Mouse (Mus musculus): Measurements from ENCODE around the gene Cbx6. TPM values are rescaled to one million over a fixed set of nuclear protein-coding genes. Genes with fewer than 3 reads are reported as not detected.

The Cbx6 gene
- polyA plus RNA-seq, 1 experiment from 2014 or later = 39.7 TPM

GRCm38 (mm10) chr15:79810997-79811396, 23.5 kb downstream of the Cbx6 start:
- peaks cover 20% of the 10 kb centered on the region for H3K27me3 ChIP-seq (replicated peaks)
- no peak for ATAC-seq
- H3K9ac ChIP-seq = no peak overlapping the region
- H3K27ac ChIP-seq = no peak overlapping the region
- WGBS = 65% methylated on average over 4 of the region's 4 CpGs
- H3K4me3 ChIP-seq (replicated peaks) = no peak overlapping the region
- no peaks in the 10 kb centered on the region for H3K36me3 ChIP-seq
- no peaks in the 10 kb centered on the region for H3K9me3 ChIP-seq
- no peak overlapping the region for H3K4me2 ChIP-seq (replicated peaks)
- H3K4me1 ChIP-seq (replicated peaks) = no peaks in the 10 kb centered on the region

GRCm38 (mm10) chr15:79810061-79810460, 24.4 kb downstream of the Cbx6 start:
- Histone ChIP-seq H3K4me3 (replicated peaks) (no peak overlapping the region), H3K36me3 (no peaks in the 10 kb centered on the region), H3K27ac (no peak overlapping the region), H3K4me1 (replicated peaks) (no peaks in the 10 kb centered on the region), H3K9me3 (no peaks in the 10 kb centered on the region; the same call in 1 of the 2 replicates), H3K9ac (no peak overlapping the region), H3K4me2 (replicated peaks) (no peak overlapping the region), H3K27me3 (replicated peaks) (peaks cover 29% of the 10 kb centered on the region)
- 71% methylated on average over 3 of the region's 3 CpGs for WGBS
- no peak for ATAC-seq

- Histone ChIP-seq H3K27ac (no peak overlapping the region), H3K9ac (no peak overlapping the region), H3K4me1 (replicated peaks) (peaks cover 12% of the 10 kb centered on the region), H3K4me3 (replicated peaks) (no peak overlapping the region), H3K27me3 (replicated peaks) (peaks cover 43% of the 10 kb centered on the region), H3K9me3 (no peaks in the 10 kb centered on the region; the same call in 1 of the 2 replicates), H3K36me3 (no peaks in the 10 kb centered on the region), H3K4me2 (replicated peaks) (no peak overlapping the region)
- no peak for ATAC-seq
- WGBS = 56% methylated on average over 5 of the region's 5 CpGs
Measured at GRCm38 (mm10) chr15:79808658-79809057, 25.8 kb downstream of the Cbx6 start.

- peak; percentile 25; the same call in 1 of the 2 replicates for ATAC-seq
- 35% methylated on average over 5 of the region's 5 CpGs for WGBS
- no peak overlapping the region for H3K4me3 ChIP-seq (replicated peaks)
Measured at GRCm38 (mm10) chr15:79808114-79808513, 26.4 kb downstream of the Cbx6 start.

GRCm38 (mm10) chr15:79807050-79807449, 27.4 kb downstream of the Cbx6 start:
- Histone ChIP-seq H3K4me1 (replicated peaks) (peaks cover 15% of the 10 kb centered on the region), H3K4me3 (replicated peaks) (no peak overlapping the region), H3K4me2 (replicated peaks) (no peak overlapping the region), H3K9me3 (no peaks in the 10 kb centered on the region; the same call in 1 of the 2 replicates), H3K9ac (no peak overlapping the region), H3K27ac (no peak overlapping the region), H3K36me3 (no peaks in the 10 kb centered on the region), H3K27me3 (replicated peaks) (peaks cover 57% of the 10 kb centered on the region)
- 42% methylated on average over 1 of the region's 1 CpGs for WGBS
- no peak for ATAC-seq

More at GRCm38 (mm10) chr15:79808114-79808513, 26.4 kb downstream of the Cbx6 start:
- no peak overlapping the region for H3K9ac ChIP-seq
- H3K36me3 ChIP-seq = no peaks in the 10 kb centered on the region
- H3K27me3 ChIP-seq (replicated peaks) = peaks cover 48% of the 10 kb centered on the region
- peaks cover 15% of the 10 kb centered on the region for H3K4me1 ChIP-seq (replicated peaks)
- H3K9me3 ChIP-seq = no peaks in the 10 kb centered on the region; the same call in 1 of the 2 replicates
- no peak overlapping the region for H3K4me2 ChIP-seq (replicated peaks)
- no peak overlapping the region for H3K27ac ChIP-seq

- Histone ChIP-seq H3K4me1 (replicated peaks) (peaks cover 15% of the 10 kb centered on the region), H3K9me3 (no peaks in the 10 kb centered on the region; the same call in 1 of the 2 replicates), H3K4me3 (replicated peaks) (peak overlapping the region; percentile 61; the same call in 1 of the 2 replicates), H3K27ac (no peak overlapping the region), H3K4me2 (replicated peaks) (peak overlapping the region; percentile 98; the same call in 1 of the 2 replicates), H3K36me3 (no peaks in the 10 kb centered on the region), H3K27me3 (replicated peaks) (peaks cover 70% of the 10 kb centered on the region), H3K9ac (no peak overlapping the region)
- WGBS = 23% methylated on average over 8 of the region's 8 CpGs
- no peak for ATAC-seq
Measured at GRCm38 (mm10) chr15:79805246-79805645, 29.2 kb downstream of the Cbx6 start.

- 0 out of 2 replicates have a peak within 1 kb of the TSS, but pooled peaks have one; percentile 9 for H3K27ac ChIP-seq
- peak within 1 kb of the TSS; percentile 51 for H3K9ac ChIP-seq
- under 1% methylated on average over 80 of the region's 91 CpGs for WGBS
- H3K9me3 ChIP-seq = no peaks in the 10 kb centered on the region; the same call in 1 of the 2 replicates
- no peaks in the 10 kb centered on the region for H3K36me3 ChIP-seq
- peaks cover 15% of the 10 kb centered on the region for H3K4me1 ChIP-seq (replicated peaks)
- ATAC-seq = peak; percentile 89
- peak within 1 kb of the TSS; percentile 98 for H3K4me2 ChIP-seq (replicated peaks)
- H3K4me3 ChIP-seq (replicated peaks) = peak within 1 kb of the TSS; percentile 61
- H3K27me3 ChIP-seq (replicated peaks) = peaks cover 71% of the 10 kb centered on the region
Measured at GRCm38 (mm10) chr15:79804352-79805071, 30.0 kb downstream of the Cbx6 start, which contains the start of gene Nptxr. Gene Nptxr, minus strand, starts transcription at chr15:79804766.

DNA sequence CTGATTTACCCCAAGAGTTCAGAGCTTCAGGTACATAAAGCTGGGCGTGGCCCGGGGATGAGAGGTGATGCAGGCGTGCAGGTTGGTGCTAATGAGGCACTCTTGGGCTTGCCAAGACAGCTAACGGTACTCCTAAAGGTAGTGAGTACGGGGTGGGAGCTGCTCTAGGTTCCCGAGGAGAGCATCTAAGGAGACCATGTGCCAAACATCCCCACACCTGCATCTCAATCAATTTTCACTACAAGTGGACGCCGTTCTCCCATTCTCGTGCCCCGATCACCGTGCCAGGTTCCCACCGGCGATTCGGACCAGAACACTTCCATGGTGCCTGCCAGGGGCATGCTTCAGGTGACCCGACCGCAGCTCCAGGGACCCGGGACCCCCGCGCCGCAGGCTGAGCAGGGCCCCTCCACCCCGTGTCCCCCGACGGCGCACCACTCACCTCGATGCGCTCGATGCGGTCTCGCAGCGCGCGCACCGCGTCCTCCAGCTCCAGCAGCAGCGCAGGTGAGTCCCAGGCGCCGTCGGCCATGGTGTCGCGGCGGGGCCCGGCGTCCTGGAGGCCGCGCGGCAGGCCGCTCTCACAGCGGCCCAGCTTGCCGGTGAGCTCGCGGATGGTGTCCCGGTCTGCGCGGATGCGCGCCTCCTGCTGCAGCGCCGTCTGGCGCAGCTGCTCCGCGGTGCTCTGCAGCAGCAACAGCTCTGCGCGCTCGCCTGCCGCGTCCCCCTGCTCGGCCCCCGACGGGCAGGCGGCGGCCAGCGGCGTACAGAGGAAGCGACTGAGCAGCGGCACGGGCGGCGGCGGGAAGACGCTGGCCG, 30.7 kb downstream of the Cbx6 start:
- 4% methylated on average over 81 of the region's 81 CpGs for WGBS
- peak overlapping the region; percentile 61 for H3K4me3 ChIP-seq (replicated peaks)
- no peak overlapping the region for H3K27ac ChIP-seq
- no peak; the same call in 1 of the 2 replicates for ATAC-seq
- H3K4me2 ChIP-seq (replicated peaks) = peak overlapping the region; percentile 98
- no peaks in the 10 kb centered on the region for H3K36me3 ChIP-seq
- H3K9ac ChIP-seq = peak overlapping the region; percentile 51
- H3K27me3 ChIP-seq (replicated peaks) = peaks cover 69% of the 10 kb centered on the region
- peaks cover 15% of the 10 kb centered on the region for H3K4me1 ChIP-seq (replicated peaks)
- H3K9me3 ChIP-seq = no peaks in the 10 kb centered on the region; the same call in 1 of the 2 replicates

DNA sequence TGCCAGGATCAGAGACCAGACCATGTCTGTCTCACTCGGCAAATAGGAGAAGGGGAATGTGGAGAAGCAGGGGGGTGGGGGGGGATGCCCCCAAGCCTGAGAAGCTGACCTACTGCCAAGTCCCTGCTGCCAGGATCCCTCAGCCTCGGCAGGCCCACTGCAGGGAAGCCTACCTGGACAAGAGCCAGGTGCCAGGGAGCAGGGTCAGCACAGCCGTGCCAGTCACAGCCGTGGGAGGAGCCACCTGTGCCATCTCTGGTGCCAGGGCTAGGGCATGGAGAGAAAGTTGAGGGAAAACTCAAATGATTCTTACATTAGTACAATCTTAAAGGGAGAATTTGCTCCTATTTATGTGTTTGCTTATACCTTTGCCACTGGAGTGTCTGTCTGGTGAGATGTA, 32.2 kb downstream of the Cbx6 start:
- Histone ChIP-seq H3K9ac (no peak overlapping the region), H3K27ac (no peak overlapping the region), H3K36me3 (no peaks in the 10 kb centered on the region), H3K4me2 (replicated peaks) (no peak overlapping the region), H3K27me3 (replicated peaks) (peaks cover 62% of the 10 kb centered on the region), H3K4me1 (replicated peaks) (peaks cover 15% of the 10 kb centered on the region), H3K4me3 (replicated peaks) (no peak overlapping the region), H3K9me3 (no peaks in the 10 kb centered on the region; the same call in 1 of the 2 replicates)
- WGBS = 64% methylated on average over 4 of the region's 4 CpGs
- ATAC-seq = no peak

DNA sequence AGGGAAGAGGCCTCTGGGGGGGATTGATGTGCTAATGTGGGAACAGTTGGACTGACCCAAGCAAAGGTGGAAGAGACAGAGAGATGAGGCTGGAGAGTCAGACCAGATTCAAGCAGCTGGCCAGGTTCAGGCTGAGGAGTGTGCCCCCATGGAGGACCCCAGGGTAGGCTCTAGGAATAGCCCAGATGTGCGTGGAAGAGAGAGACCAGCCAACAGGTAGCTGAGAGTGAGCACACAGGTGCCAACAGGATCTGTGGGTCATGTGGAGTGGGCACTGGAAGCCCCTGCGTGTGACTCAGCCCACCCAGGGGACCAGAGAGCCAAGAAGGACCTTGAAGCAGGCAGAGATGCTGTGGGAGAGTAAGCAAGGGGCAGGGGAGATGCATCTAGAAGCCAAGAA, 32.8 kb downstream of the Cbx6 start:
- no peak overlapping the region for H3K4me3 ChIP-seq (replicated peaks)
- peaks cover 57% of the 10 kb centered on the region for H3K27me3 ChIP-seq (replicated peaks)
- no peak overlapping the region for H3K9ac ChIP-seq
- H3K9me3 ChIP-seq = no peaks in the 10 kb centered on the region; the same call in 1 of the 2 replicates
- H3K27ac ChIP-seq = no peak overlapping the region
- H3K4me2 ChIP-seq (replicated peaks) = no peak overlapping the region
- whole genome bisulfite sequencing = 63% methylated on average over 2 of the region's 2 CpGs
- no peak for ATAC-seq
- H3K36me3 ChIP-seq = no peaks in the 10 kb centered on the region
- H3K4me1 ChIP-seq (replicated peaks) = peaks cover 15% of the 10 kb centered on the region

DNA sequence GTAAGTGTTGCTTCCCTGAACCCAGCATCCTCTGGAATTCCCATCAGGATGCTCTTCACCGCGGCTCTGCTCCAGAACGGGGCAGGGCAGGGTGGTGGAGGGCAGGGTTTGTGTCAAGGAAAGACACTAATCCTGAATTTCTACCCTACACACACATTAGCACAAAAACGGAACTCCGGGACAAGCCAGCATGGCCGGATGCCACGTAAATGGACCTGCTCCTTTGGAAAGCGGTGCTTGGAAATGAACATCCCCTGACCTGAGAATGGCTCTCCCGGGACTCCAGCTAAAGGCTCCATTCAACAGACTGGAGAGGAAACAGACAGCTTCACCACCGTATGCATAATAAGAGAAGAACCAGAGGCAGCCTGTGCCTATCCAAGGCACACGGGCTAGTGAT, 33.8 kb downstream of the Cbx6 start:
- H3K27ac ChIP-seq = no peak overlapping the region
- no peak overlapping the region for H3K4me2 ChIP-seq (replicated peaks)
- no peak for ATAC-seq
- H3K9ac ChIP-seq = no peak overlapping the region
- H3K9me3 ChIP-seq = no peaks in the 10 kb centered on the region; the same call in 1 of the 2 replicates
- peaks cover 48% of the 10 kb centered on the region for H3K27me3 ChIP-seq (replicated peaks)
- WGBS = 60% methylated on average over 11 of the region's 11 CpGs
- no peaks in the 10 kb centered on the region for H3K36me3 ChIP-seq
- no peak overlapping the region for H3K4me3 ChIP-seq (replicated peaks)
- peaks cover 15% of the 10 kb centered on the region for H3K4me1 ChIP-seq (replicated peaks)

DNA sequence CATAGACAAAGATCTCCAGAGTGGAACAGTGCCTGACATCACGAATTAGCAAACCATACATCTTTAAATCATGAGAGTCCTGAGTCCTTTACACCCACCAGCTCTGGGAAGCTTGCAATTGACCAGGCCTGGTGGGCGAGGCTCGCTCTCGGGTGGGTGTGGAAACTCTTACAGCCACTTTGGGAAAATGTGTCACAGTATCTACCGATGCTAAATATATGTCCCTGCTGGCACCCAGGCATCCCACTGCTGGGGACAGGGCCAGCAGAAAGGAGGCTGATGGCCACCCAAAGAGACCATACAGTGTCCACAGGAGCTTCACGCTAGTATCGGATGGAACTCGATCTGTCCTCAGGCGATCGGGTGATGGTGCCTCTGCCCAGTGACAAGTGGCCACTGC, 35.9 kb downstream of the Cbx6 start:
- H3K9ac ChIP-seq = no peak overlapping the region
- no peak for ATAC-seq

More for the DNA sequence above, 35.9 kb downstream of the Cbx6 start:
- WGBS = 90% methylated on average over 10 of the region's 10 CpGs
- Histone ChIP-seq H3K4me2 (replicated peaks) (no peak overlapping the region), H3K4me3 (replicated peaks) (no peak overlapping the region), H3K4me1 (replicated peaks) (peaks cover 2% of the 10 kb centered on the region), H3K27ac (no peak overlapping the region), H3K9me3 (no peaks in the 10 kb centered on the region), H3K36me3 (no peaks in the 10 kb centered on the region), H3K27me3 (replicated peaks) (peaks cover 28% of the 10 kb centered on the region)
